Mouse (Mus musculus): ENCODE measurements around the gene Pidd1. TPM values are rescaled to one million over a fixed set of nuclear protein-coding genes. Genes with fewer than 3 reads are reported as not detected.

Gene Pidd1
- polyA plus RNA-seq, 1 experiment: 5.6 TPM

DNA sequence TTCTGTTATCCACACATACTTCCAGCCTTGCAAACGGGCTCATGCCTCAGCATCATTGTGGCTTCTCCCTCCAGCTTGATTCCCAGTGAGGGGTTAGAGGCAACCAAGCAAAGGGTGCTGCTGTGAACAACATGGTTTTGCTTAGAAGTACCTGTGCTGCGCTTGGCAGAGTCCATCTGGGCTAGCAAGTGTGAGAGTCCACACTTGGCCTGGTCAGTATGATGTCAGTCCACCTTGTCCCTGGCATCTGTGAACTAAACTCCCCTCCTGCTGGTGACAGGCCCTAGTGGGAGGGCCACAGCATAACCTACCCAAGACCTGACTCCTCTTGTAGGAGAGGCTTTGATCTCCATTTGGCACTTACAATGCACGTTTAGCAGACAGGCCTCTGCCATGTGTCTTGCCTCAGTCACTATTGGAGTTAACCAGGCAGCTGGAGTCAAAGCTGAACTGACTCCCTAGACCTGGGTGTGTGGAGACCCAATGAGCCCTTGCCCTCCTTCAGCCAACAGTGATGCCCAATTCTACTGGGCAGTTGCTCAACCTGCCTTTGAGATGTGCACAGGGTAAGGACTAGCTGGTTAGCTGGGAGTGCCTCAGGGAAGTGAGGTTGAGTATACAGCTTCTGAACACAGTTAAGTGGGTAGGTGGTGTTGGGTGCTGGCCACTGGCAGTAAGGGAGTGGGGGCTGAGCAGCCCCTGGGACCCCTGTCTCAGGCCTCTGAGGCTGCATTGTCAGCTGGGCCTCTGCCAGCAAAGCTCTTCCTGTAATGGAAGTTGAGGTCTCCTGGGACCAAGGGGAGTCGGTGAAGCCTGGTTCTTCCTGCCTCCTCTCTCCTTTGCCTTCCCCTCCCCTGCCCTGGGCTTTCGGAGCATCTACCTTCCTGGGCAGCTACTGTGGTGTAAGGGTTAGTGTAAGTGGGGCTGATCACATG is 40.6 kb upstream of the Pidd1 start:
- H3K27ac ChIP-seq (ENCODE audit: control insufficient read depth, insufficient read depth, low read depth, low read length): no peak overlapping the region
- no peak for TF ChIP-seq CTCF (IDR thresholded peaks at IDR 0.05; ENCODE audit: control insufficient read depth, insufficient read depth, insufficient replicate concordance, low read depth, low read length)
- no peak for TF ChIP-seq POLR2A (IDR thresholded peaks at IDR 0.05; ENCODE audit: control insufficient read depth, low read depth, low read length)
- H3K36me3 ChIP-seq (ENCODE audit: control insufficient read depth, insufficient read depth, low read length): no peaks in the 10 kb centered on the region
- peaks cover 16% of the 10 kb centered on the region for H3K4me1 ChIP-seq (ENCODE audit: control insufficient read depth, insufficient read depth, low read length)
- no peaks in the 10 kb centered on the region for H3K27me3 ChIP-seq (ENCODE audit: control insufficient read depth, insufficient read depth, low read length)
- H3K4me3 ChIP-seq (ENCODE audit: control insufficient read depth, low read depth, low read length): no peak overlapping the region

DNA sequence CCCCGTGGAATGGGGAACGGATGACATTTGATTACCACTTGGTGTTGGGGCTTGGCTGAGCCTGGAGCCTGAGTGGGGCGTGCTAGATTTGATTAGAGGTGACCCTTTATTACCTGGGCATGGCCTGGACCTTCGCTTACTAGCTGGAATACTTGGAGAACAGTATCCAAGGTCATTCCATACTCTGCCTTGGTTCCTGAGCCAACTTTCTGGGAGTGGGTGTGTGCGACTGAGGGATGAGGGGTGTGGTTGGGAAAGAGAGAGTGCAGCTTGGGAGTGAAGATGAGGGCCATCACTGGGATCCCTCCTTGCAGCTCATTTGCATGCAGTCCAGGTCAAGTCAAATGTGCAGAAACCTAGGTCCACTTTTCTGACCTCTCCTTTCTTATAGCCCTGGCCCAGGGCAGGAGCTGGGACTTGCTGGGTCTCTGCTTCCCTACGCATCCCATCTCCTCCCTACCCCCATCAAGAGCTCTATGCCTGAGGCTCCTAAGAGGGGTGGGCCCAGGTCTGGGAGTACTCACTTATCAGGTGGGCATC is 39.4 kb upstream of the Pidd1 start:
- Histone ChIP-seq H3K27ac (ENCODE audit: control insufficient read depth, insufficient read depth, low read depth, low read length) (no peak overlapping the region), H3K4me1 (ENCODE audit: control insufficient read depth, insufficient read depth, low read length) (peaks cover 16% of the 10 kb centered on the region), H3K36me3 (ENCODE audit: control insufficient read depth, insufficient read depth, low read length) (no peaks in the 10 kb centered on the region), H3K27me3 (ENCODE audit: control insufficient read depth, insufficient read depth, low read length) (no peaks in the 10 kb centered on the region), H3K4me3 (ENCODE audit: control insufficient read depth, low read depth, low read length) (no peak overlapping the region)
- no peak for TF ChIP-seq CTCF (IDR thresholded peaks at IDR 0.05; ENCODE audit: control insufficient read depth, insufficient read depth, insufficient replicate concordance, low read depth, low read length)
- no peak for TF ChIP-seq POLR2A (IDR thresholded peaks at IDR 0.05; ENCODE audit: control insufficient read depth, low read depth, low read length)

DNA sequence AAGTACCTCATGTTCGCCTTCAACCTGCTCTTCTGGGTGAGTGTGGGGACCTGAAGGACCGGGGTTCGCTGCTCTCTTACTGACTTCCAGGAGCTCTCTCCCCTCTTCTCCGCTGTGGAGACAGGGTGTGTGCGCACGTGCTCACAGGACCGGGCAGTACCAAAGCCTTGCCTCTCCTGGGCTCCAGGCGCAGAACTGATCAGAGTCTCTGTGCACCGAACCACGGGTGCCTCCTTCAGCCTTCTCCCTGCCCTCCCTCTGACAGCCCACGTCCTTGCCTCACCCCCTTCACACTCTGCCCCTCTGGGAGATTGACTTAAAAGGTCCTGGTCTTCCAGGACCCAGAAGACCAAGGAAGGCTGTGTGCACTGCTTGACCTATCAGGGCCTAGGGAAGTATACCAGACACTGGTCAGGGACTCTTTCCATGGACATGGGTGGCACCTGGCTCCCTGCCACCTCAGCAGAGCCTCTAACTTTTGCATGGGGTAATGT is 38.8 kb upstream of the Pidd1 start:
- H3K4me3 ChIP-seq (ENCODE audit: control insufficient read depth, low read depth, low read length): peak overlapping the region; percentile 62
- no peaks in the 10 kb centered on the region for H3K36me3 ChIP-seq (ENCODE audit: control insufficient read depth, insufficient read depth, low read length)
- TF ChIP-seq CTCF (IDR thresholded peaks at IDR 0.05; ENCODE audit: control insufficient read depth, insufficient read depth, insufficient replicate concordance, low read depth, low read length) (no peak), POLR2A (IDR thresholded peaks at IDR 0.05; ENCODE audit: control insufficient read depth, low read depth, low read length) (no peak)
- no peak overlapping the region for H3K27ac ChIP-seq (ENCODE audit: control insufficient read depth, insufficient read depth, low read depth, low read length)
- H3K4me1 ChIP-seq (ENCODE audit: control insufficient read depth, insufficient read depth, low read length): peaks cover 16% of the 10 kb centered on the region
- H3K27me3 ChIP-seq (ENCODE audit: control insufficient read depth, insufficient read depth, low read length): no peaks in the 10 kb centered on the region

DNA sequence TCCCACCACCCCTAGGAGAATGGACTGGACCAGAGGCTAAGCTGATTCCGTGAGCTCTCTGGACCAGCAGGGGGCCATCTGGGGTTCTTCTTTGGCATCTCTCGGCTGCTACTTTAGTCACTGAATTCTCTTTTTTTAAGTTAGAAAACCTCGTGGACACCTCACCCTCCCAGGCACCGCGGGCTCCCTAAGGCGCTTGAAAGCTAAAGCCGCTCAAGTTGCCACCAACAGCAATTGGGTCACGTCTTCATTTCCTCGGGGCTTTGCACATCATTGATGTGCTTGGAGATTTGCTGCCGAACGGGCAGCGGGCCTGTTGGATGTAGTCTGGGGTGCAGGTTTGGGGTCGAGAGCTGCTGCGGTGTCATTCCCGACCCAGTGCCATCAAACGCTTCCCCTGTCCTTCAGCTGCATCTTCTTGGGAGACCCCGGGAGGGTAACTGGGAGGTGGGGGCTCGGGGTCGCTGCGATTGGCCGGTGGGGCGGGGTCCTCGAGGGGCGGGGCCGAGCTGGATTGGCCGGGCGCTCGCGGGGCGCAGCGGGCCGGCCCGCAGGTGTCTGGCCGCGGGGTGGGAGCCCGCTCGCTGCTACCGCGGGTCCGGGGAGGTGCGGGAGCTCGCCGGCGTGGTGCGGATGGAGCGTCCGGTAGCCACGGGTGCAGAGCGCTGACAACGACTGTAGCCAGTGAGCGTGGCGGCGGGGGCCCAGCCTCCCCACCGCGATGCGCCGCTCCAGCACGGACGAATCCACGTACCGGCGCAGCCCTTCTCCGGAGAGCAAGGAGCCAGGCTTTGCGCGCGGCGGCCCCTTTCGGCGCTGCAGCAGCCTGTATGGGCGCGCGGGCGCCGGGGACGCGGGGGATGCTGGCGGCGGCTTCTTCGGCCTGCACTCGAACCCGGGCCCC is 37.9 kb upstream of the Pidd1 start:
- Histone ChIP-seq H3K27ac (ENCODE audit: control insufficient read depth, insufficient read depth, low read depth, low read length) (no peak overlapping the region), H3K36me3 (ENCODE audit: control insufficient read depth, insufficient read depth, low read length) (no peaks in the 10 kb centered on the region), H3K4me1 (ENCODE audit: control insufficient read depth, insufficient read depth, low read length) (peaks cover 20% of the 10 kb centered on the region), H3K4me3 (ENCODE audit: control insufficient read depth, low read depth, low read length) (peak overlapping the region; percentile 62), H3K27me3 (ENCODE audit: control insufficient read depth, insufficient read depth, low read length) (no peaks in the 10 kb centered on the region)
- TF ChIP-seq POLR2A (IDR thresholded peaks at IDR 0.05; ENCODE audit: control insufficient read depth, low read depth, low read length): 0 out of 2 replicates have a peak, but pooled peaks have one; percentile 15
- peak; percentile 22; the same call in 1 of the 2 replicates for TF ChIP-seq CTCF (IDR thresholded peaks at IDR 0.05; ENCODE audit: control insufficient read depth, insufficient read depth, insufficient replicate concordance, low read depth, low read length)

DNA sequence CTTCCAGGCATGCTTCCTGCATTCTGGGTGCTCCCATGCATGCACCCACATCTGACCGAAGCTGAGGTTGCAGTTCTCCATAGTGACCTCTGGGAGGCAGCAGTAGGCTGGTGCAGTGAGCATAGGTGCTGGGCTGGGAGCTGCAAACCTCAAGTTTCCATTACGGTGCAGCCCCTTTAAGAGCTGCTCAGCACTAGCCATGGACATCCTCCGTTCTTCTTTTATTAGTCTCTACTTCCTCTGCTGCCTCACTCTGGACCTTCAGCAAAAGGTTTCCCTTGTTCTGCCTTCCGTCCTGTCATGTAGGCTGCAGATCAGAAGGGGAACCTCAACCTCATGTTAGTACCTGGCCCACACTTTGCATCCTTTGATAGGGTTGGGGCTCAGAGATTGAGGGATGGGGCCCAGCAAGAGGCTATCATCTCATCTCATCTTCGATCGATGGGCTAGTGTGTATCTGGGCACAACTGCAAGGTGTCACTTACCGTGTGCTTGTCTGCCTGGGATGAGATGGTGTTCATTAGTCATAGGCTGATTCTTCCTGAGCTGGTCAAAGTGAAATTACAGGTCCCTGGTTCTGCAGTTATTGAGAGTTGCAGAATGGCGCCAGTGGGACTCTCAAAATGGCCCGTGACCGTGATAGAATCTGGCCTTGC is 37.1 kb upstream of the Pidd1 start:
- Histone ChIP-seq H3K27ac (ENCODE audit: control insufficient read depth, insufficient read depth, low read depth, low read length) (no peak overlapping the region), H3K36me3 (ENCODE audit: control insufficient read depth, insufficient read depth, low read length) (no peaks in the 10 kb centered on the region), H3K27me3 (ENCODE audit: control insufficient read depth, insufficient read depth, low read length) (no peaks in the 10 kb centered on the region), H3K4me3 (ENCODE audit: control insufficient read depth, low read depth, low read length) (no peak overlapping the region), H3K4me1 (ENCODE audit: control insufficient read depth, insufficient read depth, low read length) (peaks cover 27% of the 10 kb centered on the region)
- TF ChIP-seq POLR2A (IDR thresholded peaks at IDR 0.05; ENCODE audit: control insufficient read depth, low read depth, low read length): no peak
- TF ChIP-seq CTCF (IDR thresholded peaks at IDR 0.05; ENCODE audit: control insufficient read depth, insufficient read depth, insufficient replicate concordance, low read depth, low read length): peak; percentile 91; the same call in 1 of the 2 replicates

DNA sequence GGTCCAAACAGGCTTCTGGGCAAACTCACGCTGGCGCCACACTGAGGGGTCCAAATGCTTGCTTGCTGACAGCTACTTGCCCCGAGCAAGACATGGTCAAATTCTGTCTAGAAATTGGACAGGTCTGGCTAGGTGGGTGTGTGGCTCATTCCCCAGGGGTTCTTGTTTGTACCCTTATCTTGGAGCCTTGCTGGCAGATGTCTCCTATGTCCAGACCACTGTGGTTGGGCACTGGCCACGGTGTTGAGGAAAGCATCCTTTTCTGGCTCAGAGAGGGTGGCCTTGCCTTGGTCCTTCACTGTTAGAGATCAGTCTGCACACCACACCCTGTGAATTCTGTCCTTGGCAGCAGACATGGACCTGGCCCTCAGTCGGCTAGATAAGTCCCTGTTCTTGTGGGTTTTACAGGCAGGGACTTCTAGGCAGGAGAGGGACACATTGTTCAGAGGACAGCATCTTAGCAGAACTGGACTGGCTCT is 34.5 kb upstream of the Pidd1 start:
- Histone ChIP-seq H3K36me3 (ENCODE audit: control insufficient read depth, insufficient read depth, low read length) (no peaks in the 10 kb centered on the region), H3K27me3 (ENCODE audit: control insufficient read depth, insufficient read depth, low read length) (no peaks in the 10 kb centered on the region), H3K27ac (ENCODE audit: control insufficient read depth, insufficient read depth, low read depth, low read length) (peak overlapping the region; percentile 86), H3K4me1 (ENCODE audit: control insufficient read depth, insufficient read depth, low read length) (peaks cover 39% of the 10 kb centered on the region), H3K4me3 (ENCODE audit: control insufficient read depth, low read depth, low read length) (no peak overlapping the region)
- no peak for TF ChIP-seq POLR2A (IDR thresholded peaks at IDR 0.05; ENCODE audit: control insufficient read depth, low read depth, low read length)
- TF ChIP-seq CTCF (IDR thresholded peaks at IDR 0.05; ENCODE audit: control insufficient read depth, insufficient read depth, insufficient replicate concordance, low read depth, low read length): no peak

All from testis, adult 2 months (tissue).